Mouse (Mus musculus) urinary bladder, postnatal 10 days (tissue): ENCODE data around the gene Tgm2.

Experiments
- DNase-seq: peaks from one replicate; pipeline ENCODE4 v3.0.0; 2022; ENCODE audit warnings: low spot score

Gene Tgm2

GRCm38 (mm10) chr2:158068444-158068971 is 77.7 kb downstream of the Tgm2 start:
- no peak for DNase-seq

- no peak for DNase-seq
Observed at GRCm38 (mm10) chr2:158067260-158067824, 78.9 kb downstream of the Tgm2 start.

GRCm38 (mm10) chr2:158066456-158066855 is 79.8 kb downstream of the Tgm2 start:
- DNase-seq, result no peak
